Mouse (Mus musculus): ENCODE results near the gene Smarcd3.

Smarcd3 gene

GRCm38 (mm10) chr5:24620626-24621025 is 3.6 kb downstream of the Smarcd3 start:
- DNase-seq (ENCODE audit: extremely low read depth, low read depth), result no peak

GRCm38 (mm10) chr5:24620116-24620515 is 4.1 kb downstream of the Smarcd3 start:
- DNase-seq (ENCODE audit: extremely low read depth, low read depth), result no peak

- no peak for DNase-seq (ENCODE audit: extremely low read depth, low read depth)
These were observed 5.3 kb downstream of the Smarcd3 start for GRCm38 (mm10) chr5:24618921-24619320.

- DNase-seq (ENCODE audit: extremely low read depth, low read depth), result no peak
These were observed 9.1 kb downstream of the Smarcd3 start for GRCm38 (mm10) chr5:24615097-24615496.

GRCm38 (mm10) chr5:24612302-24612649 is 11.9 kb downstream of the Smarcd3 start:
- DNase-seq (ENCODE audit: extremely low read depth, low read depth), result no peak

GRCm38 (mm10) chr5:24611366-24612301 is 12.6 kb downstream of the Smarcd3 start:
- no peak for DNase-seq (ENCODE audit: extremely low read depth, low read depth)

GRCm38 (mm10) chr5:24609388-24609787 is 14.8 kb downstream of the Smarcd3 start:
- no peak for DNase-seq (ENCODE audit: extremely low read depth, low read depth)

GRCm38 (mm10) chr5:24605980-24606665 is 18.1 kb downstream of the Smarcd3 start:
- no peak for DNase-seq (ENCODE audit: extremely low read depth, low read depth)

GRCm38 (mm10) chr5:24605321-24605979 is 18.8 kb downstream of the Smarcd3 start:
- no peak for DNase-seq (ENCODE audit: extremely low read depth, low read depth)

GRCm38 (mm10) chr5:24604656-24605100 is 19.5 kb downstream of the Smarcd3 start:
- no peak for DNase-seq (ENCODE audit: extremely low read depth, low read depth)

GRCm38 (mm10) chr5:24604080-24604655 is 20.0 kb downstream of the Smarcd3 start:
- DNase-seq (ENCODE audit: extremely low read depth, low read depth), result no peak

- no peak for DNase-seq (ENCODE audit: extremely low read depth, low read depth)
These were observed 20.7 kb downstream of the Smarcd3 start for GRCm38 (mm10) chr5:24603431-24604010.

- DNase-seq (ENCODE audit: extremely low read depth, low read depth), result no peak
These were observed 21.4 kb downstream of the Smarcd3 start for GRCm38 (mm10) chr5:24602751-24603343.

- DNase-seq (ENCODE audit: extremely low read depth, low read depth), result no peak
These were observed 22.1 kb downstream of the Smarcd3 start for GRCm38 (mm10) chr5:24601911-24602750.

GRCm38 (mm10) chr5:24601071-24601835 is 23.0 kb downstream of the Smarcd3 start:
- DNase-seq (ENCODE audit: extremely low read depth, low read depth), result no peak

GRCm38 (mm10) chr5:24600236-24600635 is 24.0 kb downstream of the Smarcd3 start:
- no peak for DNase-seq (ENCODE audit: extremely low read depth, low read depth)

GRCm38 (mm10) chr5:24599137-24599536 is 25.1 kb downstream of the Smarcd3 start:
- DNase-seq (ENCODE audit: extremely low read depth, low read depth), result no peak

GRCm38 (mm10) chr5:24598570-24599006 is 25.6 kb downstream of the Smarcd3 start:
- DNase-seq (ENCODE audit: extremely low read depth, low read depth), result no peak
